Mouse (Mus musculus): ENCODE results near the gene Ccdc71.
A peak's percentile ranks its signal among the peaks of the same experiment; 100 is the strongest.

- TF ChIP-seq POLR2AphosphoS2 (IDR thresholded peaks at IDR 0.05; ENCODE audit: low read depth, low read length) (no peak), POLR2A (IDR thresholded peaks at IDR 0.05; ENCODE audit: low read depth, low read length) (no peak), CHD1 (IDR thresholded peaks at IDR 0.05; ENCODE audit: low read depth, low read length) (no peak), TBP (conservative IDR thresholded peaks at IDR 0.05; ENCODE audit: low read depth, low read length) (0 out of 2 replicates have a peak, but pooled peaks have one; percentile 6), CTCF (conservative IDR thresholded peaks at IDR 0.05 in 1 of 2, IDR thresholded peaks at IDR 0.05 in 1 of 2; ENCODE audit: low read depth in 2 of 2, low read length in 2 of 2) (no peak), ZNF384 (IDR thresholded peaks at IDR 0.05; ENCODE audit: low read depth, low read length) (no peak)
These were observed 7.4 kb upstream of the Ccdc71 start for GRCm38 (mm10) chr9:108452911-108453310.
